Mouse (Mus musculus) thymus, postnatal 14 days (tissue): ENCODE results near the gene Gm4631.
"Not testable (repeated sequence)": the region's sequence is repeated elsewhere in the genome, so short reads cannot be mapped to it uniquely, and the experiment has no call there.

ENCODE experiments used
- DNase-seq: peaks from one replicate; pipeline ENCODE4 v3.0.0; 2021

The Gm4631 gene

GRCm38 (mm10) chr2:175338097-175338496 is at the start of gene Gm4631:
Gm4631 (minus strand) TSS chr2:175338197.
- not testable (repeated sequence) for DNase-seq

GRCm38 (mm10) chr2:175372136-175372535 is 34.1 kb upstream of the Gm4631 start, which contains the start of gene Zfp968:
Zfp968 (plus strand) TSS chr2:175372436.
- DNase-seq = not testable (repeated sequence)

- not testable (repeated sequence) for DNase-seq
Measured at GRCm38 (mm10) chr2:175274825-175275224, 63.2 kb downstream of the Gm4631 start, which contains the start of gene Gm14440. Gm14440 (plus strand) TSS chr2:175275125.
